Mouse (Mus musculus) right cerebral cortex, postnatal 36 days (tissue): ENCODE data around the gene Ephb3.
A peak's percentile ranks its signal among the peaks of the same experiment; 100 is the strongest.

Source experiments
- DNase-seq, 2 experiments: peaks; one replicate each; pipeline ENCODE4 v3.0.0; 2022; ENCODE audit warnings: low spot score in 2 of 2, mixed read lengths in 1 of 2

The Ephb3 gene

DNA sequence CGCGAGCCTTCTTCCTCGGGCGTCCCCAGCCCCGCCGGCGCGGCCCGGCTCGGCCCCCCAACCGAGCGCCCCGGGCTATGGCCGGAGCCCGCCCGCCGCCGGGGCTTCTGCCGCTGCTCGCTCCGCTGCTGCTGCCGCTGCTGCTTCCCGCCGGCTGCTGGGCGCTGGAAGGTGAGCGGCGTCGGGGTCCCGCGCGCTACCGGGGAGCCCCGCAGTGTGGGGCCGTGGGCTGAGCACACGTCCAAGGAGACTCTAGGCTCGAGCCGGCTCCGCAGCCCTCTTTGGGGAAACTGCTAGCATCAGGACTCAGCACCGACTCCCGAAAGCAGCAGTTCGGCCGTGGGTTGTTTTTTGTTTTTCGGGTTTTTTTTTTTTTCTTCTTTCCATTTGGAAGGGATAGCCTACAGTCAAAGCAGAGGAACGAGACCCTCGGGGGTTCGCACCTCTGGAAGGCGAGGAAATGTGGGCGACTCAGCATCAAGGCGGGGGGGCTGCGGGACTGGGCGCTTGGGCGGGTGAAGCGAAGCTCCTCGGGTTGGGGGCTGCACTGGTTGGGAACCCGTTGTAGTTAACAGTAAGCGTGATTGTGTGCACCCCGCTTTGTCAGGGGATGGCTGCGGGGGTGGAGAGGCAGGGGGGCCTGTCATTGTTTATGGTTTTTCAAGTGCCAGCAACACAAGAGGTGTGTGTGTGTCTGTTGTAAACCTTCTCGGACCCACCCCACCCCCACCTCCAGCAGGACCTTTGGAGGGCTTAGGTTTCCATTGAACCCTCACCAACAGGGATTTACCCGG, 735 bp downstream of the Ephb3 start:
- no peak for DNase-seq

DNA sequence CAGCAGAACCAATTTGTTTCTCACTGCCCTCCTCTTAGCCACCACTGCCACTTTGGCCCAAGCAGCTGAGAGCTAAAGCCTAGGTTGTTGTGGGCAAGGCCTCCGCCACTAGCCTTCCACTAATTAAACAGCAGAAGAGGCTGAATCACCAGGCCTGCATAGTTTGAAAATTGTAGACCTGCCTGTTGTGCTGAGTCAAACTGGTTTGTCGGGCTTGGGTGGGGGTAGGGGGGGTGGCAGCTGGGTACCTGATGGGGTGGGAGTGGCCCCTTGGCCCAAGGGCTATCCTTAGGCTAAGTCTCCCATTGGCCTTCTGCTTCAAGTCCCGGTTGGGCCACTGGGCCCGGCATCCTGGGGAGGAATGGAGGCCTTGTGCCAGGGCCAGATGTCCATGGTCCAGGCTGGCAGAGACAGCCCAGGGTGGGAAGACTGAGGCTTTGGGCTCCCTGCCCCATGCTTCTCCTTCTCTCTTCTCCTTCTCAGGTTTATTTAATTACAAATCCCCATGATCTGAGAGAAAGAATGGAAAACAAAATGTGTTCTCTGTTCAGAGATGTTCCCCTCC, 3.5 kb downstream of the Ephb3 start:
- DNase-seq = no peak

DNA sequence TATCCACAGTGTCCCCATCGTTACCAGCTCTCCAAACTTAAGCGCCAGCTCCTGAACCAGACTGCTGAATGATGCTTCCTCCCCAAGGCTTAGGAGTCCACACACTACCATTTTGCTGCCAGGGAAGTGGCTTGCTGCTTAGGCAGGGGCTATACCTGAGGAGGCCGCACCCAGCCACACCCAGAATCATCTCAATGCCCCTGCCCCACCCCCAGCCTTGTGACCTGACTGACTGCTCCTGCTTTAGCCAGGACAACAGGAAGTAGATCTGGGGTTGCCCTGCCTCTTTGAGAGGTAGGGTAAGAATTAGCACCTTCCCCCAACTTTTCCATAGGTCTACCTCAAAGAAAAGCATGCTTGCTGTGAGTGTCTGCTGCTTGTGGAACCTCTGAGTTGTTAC, 4.7 kb downstream of the Ephb3 start:
- no peak for DNase-seq

DNA sequence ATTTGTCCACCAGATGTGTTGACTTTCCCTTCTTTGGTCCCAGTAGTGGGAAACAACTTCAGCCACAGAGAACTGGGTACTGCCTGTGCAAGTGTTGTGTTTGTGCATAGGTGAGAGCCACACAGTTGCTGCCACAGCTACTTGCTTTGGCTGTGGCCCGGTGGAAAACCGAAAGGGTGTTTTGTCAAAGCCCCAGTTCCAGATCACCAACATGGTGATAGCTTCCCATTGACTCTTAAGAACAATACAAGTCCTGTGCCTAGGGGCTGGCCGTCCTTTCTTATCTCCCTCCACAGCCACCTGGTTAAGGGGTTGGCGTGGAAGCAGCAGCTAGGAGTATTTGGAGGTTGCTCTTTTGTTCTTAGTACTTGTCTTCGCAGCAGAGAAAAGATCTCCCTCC, 5.6 kb downstream of the Ephb3 start:
- DNase-seq = no peak

DNA sequence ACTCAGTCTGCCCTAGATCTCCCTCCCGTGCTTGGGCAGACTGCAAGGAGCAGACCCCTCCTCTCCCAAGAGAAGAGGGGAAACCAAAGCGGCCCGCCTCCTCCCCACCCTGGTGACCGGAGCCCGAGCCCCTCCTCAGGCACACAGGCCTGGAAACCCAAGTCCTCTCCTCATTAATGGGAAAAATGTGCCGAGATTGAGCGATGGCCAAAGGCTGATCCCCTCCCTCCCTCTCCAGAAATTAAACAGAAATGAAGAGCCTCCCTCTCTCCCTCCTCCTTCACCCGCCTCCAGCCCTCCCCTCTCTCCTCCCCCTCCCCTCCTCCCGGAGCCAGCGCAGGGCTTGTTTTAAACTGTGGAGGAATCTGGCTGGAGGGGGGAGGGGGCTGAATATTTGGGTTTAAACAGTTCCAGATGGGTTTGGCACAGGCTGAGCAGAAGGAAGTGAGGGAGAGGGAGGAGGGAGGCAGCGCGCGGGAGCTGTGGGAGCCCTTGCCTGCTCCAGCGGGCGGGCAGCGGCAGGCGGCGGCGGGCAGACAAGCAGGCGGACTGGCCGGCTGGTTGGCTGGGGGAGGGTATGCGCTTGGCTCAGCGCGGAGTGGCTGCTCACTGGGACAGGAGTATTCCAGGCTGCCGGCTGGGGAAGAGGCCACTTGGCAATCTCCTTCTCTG, 6.2 kb downstream of the Ephb3 start:
- peak; percentile 84 to 88 for DNase-seq

DNA sequence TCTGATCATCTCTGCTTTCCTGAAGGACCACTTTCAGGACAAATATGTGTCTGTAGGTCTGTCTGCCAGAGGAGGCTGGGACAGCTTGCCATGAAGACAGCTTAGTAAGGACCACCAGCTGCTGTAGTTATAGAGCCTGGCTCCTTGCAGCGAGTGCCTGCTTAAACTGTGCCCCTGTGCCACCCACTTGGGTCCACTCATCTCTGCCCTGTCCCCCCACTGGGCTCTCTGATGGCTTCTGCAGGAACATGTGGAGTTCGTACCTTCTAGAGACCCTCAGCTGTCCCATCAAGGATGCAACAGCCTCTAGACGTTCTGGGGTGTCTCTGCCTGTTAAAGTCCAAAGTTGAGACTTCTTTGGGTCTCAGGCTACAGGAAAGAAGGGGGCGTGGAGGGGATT, 6.9 kb downstream of the Ephb3 start:
- no peak for DNase-seq

DNA sequence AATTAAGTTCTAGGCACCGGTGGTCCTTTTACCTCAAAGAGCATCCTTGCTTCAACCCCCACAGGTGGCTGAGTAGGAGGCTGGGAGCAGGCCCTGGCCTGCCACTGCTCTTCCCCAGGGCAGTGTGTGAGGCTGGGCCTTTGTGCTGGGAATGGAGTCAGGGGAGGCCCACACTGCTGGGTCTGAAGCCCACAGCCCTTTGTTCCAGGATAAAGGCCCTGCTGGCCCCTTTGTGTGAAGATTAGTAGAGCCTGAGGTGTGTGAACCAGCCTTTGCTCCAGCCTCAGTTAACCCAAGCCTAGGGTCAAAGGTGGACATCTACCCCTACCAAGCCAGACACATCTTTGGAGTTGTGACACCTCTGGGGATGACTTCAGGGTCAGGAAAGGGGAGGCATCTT, 7.8 kb downstream of the Ephb3 start:
- no peak for DNase-seq

DNA sequence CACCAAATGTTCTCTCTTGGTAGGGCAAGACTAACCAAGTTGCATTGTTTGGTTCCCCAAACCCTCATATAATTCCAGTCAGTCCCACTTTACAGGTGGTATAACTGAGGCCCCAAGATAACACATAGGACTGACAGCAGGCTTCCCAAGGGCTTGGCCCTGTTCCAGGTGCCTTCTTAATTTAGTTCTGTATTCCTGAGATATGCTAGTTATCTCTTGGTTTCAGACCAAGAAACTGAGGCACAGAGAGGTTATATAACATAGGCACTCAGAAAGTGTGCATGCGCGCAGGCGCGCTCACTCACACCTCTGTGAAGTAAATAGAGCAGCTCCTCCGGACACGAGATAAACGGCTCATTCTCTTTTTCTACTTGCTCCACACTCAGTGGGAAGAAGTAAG, 9.4 kb downstream of the Ephb3 start:
- DNase-seq = no peak

DNA sequence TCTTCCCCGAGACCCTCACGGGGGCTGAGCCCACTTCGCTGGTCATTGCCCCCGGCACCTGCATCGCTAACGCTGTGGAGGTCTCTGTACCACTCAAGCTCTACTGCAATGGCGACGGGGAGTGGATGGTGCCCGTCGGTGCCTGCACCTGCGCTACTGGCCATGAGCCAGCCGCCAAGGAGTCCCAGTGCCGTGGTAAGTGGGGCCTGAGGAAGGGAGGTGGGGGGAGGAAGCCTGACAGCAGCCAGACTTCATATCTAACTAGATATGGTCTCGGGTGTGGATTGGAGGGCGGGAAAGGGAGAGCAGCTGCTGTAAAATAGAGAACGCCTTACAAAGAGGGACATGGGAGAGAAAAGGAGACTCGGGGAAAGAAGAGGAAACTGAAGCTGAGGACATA, 10.2 kb downstream of the Ephb3 start:
- no peak for DNase-seq

DNA sequence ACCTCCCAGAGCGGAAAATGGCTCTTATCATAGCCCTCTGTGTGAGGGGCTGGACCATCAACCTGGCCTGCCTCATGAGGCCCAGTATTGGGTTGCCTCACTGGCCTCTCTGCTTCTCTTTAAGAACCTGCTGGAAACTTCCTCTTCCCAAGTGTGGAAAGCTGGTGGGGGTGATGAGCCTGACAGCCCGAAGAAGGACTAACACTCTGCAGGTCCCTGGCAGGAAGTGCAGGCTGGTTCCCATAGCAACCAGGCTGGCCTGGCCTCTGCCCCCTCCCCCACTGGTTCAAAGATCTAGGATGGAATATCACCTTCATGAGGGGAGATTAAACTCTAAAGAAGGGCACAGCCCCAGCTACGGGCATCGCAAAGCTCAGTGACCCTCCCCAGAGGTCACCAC, 11.5 kb downstream of the Ephb3 start:
- DNase-seq = no peak

DNA sequence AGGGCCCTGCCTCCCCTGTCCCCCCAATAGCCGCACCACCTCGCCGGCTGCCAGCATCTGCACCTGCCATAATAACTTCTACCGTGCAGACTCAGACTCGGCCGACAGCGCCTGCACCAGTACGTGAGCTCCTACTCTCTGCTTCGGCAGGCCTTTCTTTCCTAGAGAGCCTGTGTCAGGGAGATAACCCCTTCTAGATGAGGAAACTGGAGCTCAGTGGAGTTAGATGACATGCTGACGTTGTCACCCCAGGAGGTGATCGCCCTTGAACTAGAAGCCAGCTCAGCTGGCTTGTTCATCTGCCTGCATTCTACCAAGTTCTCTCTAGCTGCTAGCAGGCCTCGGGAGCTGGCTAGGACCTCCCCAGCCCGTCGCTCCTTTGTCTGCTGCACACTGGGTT, 12.7 kb downstream of the Ephb3 start:
- DNase-seq = no peak

DNA sequence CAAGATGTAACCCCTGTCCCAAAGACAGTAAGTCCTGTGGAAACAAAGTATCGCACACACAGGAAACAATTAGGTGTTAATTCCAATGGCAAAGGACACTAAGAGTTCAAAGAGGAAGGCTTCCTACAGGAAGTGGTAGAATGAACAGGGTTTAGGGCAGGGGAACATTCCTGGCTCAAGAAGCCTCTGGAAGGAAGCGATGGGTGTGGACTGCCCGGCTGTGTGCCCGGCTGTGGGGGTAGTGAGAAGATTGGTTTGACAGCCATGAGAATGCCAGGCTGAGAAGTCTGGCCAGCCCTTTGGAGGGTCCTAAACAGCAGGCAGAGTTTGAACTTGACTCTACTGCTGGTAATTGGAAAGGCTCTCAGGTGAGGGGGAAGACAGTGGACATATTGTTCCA, 15.1 kb downstream of the Ephb3 start:
- DNase-seq = no peak

DNA sequence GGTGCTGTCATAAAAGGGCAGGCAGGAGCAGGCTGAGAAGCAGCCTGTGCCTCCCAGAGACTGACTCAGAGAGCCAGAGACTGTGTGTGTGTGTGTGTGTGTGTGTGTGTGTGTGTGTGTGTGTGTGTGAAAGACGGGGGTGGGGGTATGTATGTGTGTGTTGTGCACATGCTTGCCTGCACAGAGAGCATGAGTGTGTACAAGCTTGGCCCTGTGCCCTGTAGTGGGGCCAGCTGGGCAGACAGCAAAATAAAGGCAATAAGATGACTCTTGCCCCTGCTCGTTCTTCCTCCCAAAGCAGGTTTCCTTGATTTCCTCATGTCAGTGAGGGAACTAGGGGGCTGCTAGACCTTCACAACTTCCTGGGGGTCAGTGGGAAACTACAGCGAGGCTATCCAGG, 18.5 kb downstream of the Ephb3 start:
- DNase-seq = no peak

DNA sequence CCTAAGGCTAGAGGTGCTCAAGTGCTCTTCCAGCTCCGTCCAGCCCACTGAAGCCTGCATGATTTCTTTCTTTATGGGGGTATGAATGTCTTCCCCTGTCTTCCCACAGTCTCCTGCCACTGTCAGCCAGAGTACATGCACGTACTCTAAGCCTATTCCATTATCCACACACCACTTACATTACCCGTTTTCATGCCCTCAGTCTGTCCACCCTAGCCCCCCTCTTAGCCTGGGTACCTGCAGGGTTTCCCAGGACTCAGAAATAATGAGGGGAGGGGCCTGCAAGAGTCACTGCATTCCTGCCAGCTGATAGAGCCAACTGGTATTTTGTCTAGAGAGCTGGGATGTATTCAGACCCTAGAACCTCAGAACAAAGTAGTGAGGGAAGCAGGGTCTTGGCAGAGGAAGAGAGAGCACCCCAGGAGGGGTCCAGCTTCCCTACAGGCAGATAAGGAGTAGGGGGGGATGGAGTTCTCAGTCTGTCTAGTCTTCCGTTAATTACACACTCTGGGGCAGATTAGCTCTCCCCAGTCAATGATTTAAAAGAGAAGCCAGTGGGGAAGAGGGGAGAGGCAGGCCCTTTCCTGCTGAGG, 20.2 kb downstream of the Ephb3 start:
- no peak for DNase-seq

DNA sequence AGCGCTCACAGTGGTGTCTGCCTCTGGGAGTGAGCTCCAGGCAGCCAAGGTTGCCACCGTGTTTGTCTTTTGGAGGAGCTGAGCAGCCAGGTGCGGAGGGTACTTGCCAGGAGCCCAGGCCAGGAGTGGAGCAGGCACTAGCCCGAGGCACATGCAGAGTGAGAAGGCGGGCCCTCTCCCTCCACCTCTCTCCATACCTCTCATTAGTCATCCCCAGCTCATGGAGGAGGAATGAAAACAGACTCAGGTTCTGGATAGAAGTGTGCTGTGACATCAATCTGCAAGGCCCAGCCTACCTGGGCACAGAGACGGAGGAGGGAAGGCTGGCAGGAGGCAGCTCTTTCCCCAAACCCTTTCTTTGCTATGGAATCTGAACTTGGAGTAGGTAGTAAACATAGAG, 22.1 kb downstream of the Ephb3 start:
- no peak for DNase-seq

DNA sequence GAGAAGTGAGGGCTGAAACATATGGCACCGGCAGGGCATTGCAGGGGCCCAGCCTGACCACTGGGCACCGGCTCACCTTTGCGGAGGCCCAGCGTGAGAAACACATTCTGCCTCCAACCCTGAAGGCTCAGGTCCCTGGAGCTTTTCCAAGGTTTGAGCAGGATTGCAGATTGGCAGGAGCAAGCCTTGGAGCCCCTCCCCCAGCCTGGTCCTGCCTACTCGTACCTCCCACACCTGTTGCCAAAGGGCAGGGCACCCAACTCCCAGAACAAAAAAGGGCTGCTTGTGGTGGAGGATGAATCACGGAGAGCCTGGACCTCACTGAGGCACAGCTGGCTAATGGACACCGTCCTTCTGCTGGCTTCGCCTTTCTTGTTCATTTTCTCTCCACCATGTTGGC, 30.6 kb downstream of the Ephb3 start:
- DNase-seq = no peak

DNA sequence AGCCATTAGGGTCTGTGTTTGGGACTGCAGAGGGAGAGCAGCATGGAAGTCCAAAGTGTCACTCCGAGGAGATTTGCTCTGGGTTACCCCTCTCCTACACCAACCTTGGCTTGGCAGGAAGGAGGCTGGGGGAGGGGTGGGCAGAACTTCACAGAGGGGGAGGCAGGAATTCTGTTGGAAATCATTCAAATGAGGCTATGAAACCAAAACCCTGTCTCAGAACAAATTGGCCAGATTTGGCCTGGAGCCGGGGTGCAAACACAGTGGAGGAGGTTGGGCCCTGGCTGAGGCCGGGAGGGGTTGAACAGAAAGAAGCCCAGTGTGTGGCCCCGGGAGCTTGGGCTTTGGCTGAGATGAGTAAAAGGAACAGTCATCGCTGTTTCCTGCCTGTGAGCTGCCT, 34.2 kb downstream of the Ephb3 start:
- DNase-seq = no peak

DNA sequence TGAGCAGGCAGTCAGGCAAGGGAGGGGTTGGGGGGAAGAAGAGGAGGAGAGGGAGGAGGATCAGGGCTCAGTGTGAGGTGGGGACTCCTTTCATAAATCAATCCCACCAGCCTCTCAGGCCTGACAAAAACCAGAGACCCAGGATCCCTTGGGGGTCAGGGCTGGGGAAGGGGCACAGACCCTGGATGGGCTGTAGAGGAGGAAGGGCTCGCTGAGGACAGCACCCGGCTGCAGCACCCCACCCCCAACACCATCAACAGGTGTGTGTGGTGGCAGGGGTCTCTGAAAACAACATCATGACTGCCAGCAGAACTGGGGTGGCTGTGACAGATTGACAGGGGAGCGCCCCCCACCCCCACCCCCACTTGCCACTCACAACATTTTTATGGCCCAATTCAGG, 36.0 kb downstream of the Ephb3 start:
- no peak for DNase-seq

DNA sequence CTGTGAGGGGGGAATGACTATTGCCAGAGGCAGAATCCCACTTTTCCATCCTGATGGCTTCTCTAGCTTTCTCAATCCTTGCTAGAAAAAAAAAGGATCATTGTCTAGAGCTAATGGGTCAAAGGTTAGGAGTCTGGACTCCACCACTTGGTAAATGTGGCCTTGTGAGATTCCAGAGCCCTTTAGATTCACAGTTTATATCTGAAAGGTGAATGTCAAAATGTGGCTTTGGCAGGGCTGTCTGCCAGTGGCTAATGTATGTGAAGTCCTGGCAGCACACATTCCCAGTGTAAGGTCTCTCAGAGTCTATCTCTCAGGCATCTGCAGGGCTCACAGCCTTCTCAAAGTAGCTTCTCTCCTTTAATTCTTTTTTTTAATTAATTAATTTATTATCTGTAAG, 36.5 kb downstream of the Ephb3 start:
- DNase-seq = no peak

DNA sequence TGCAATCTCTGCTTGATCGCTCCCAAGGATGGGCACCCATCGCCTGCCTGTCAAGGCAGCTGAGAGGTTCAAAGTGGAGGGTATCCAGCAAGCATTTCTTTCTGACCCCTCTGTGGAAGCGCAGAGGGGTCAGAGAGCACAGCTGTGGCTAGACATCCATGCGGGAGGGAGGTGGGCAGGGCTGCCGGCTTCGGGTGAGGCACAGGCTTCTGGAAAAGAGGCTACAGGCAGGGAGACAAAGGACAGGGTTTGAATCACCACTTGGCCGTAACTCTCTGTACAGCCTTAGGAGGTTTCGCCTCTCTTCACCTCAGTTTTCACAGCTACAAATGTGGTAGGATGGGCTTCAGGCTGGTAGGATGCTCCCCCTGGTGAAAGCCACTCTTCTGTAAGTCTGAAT, 38.4 kb downstream of the Ephb3 start:
- no peak for DNase-seq

DNA sequence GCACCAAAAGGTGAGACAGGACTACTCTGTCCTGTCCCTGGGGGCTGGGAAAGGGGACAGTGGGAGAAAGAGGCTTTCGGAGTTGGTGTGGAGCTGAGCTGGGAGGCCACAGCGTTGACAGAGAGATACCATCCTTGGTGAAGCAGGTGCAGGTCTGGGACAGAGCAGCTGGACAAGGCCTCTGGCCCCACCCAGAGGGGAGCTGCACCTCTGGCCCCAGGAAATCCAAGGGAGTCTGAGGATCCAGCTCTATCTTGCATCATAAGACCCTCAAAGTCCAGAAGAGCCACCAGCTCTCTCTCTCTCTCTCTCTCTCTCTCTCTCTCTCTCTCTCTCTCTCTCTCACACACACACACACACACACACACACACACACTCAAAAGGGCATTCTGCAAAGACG, 40.2 kb downstream of the Ephb3 start:
- no peak for DNase-seq

DNA sequence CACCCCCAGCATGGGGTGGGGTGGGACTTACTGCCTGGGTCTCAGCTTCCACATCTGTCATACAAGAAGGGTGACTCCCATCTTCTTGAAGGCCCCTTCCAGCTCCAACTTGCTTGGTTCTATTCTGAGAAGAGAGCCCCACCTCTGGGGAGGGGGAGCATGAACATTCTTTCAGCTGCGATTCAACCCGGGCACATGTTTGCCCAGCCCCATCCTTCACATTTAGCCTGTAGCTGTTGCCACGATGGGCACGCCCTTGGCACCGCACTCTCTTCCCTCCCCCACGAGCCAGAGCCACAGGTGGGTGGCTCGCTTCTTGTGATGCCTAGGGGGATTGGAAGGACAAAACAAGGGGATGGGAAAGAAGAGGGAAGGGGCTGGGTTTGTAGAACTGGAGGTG, 40.8 kb downstream of the Ephb3 start:
- no peak for DNase-seq

DNA sequence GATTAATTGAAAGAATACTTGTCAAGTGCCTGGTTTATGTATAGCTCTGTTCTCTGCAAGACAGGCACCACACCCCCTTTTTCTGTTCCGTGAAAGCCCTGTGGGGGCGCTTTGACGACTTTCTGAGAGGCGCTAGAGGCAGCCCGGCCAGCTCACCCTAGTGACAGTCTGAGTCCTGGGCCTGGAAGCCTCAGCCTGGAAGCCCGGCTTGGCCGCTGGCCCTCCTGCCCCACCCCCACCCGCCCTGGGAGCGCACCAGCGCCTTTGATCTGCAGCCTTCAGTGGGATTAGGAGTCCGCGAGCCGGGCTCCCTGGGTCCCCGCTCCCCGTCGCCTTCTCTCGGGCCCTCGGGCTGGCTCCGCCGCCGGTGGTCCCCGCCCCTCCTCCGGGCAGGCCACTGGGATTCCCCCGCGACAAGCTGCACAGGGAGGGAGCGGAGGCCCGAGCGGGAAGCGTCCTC, 41.4 kb downstream of the Ephb3 start:
- peak; percentile 73 to 78 for DNase-seq
